Mouse (Mus musculus): ENCODE results near the gene Fam189a1. TPM values are rescaled to one million over a fixed set of nuclear protein-coding genes. Genes with fewer than 3 reads are reported as not detected.

Gene Fam189a1
- polyA plus RNA-seq, 1 experiment from 2014 or later, result 0.26 TPM

GRCm38 (mm10) chr7:65005731-65006130 is 150.6 kb downstream of the Fam189a1 start:
- Histone ChIP-seq H3K36me3 (ENCODE audit: control insufficient read depth, insufficient read depth) (no peaks in the 10 kb centered on the region), H3K4me2 (ENCODE audit: low read depth, low read length) (no peak overlapping the region), H3K27me3 (ENCODE audit: control insufficient read depth, insufficient read depth, low read length) (no peaks in the 10 kb centered on the region), H3K9me3 (replicated peaks; ENCODE audit: control insufficient read depth, low read length) (no peaks in the 10 kb centered on the region), H3K27ac (ENCODE audit: low read length) (no peak overlapping the region), H3K9ac (ENCODE audit: low read length) (no peak overlapping the region), H3K4me3 (ENCODE audit: low read length) (no peak overlapping the region), H3K4me1 (ENCODE audit: control insufficient read depth, insufficient read depth, low read length) (no peaks in the 10 kb centered on the region)
- ATAC-seq (replicated peaks; ENCODE audit: extremely low read depth, insufficient read depth, low FRiP score), result no peak
- 60% methylated on average over 2 of the region's 2 CpGs for WGBS

DNA sequence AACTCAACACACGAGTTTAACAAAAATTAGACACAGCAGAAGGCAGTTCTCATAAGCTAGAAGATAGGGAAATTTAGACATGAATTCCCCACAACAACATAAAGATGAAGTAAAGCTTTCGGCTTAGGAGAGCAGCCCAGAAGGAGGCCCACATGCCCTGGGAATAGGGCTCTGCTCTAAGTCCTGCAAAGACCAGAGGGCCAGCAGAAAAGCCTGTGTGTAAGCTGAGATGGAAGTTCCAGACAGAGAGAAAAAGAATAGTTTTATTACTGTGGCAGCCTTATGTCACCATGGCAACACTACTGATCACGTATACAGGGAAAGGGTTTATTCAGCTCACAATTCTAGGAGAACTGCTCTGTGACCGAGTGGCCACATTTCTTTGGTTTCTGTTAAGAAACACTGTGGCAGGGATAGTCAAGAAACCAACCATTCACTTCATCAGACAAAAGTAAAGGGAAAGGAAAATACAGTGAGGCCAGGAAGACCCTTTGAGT is 156.6 kb downstream of the Fam189a1 start:
- Histone ChIP-seq H3K4me2 (ENCODE audit: low read depth, low read length) (no peak overlapping the region), H3K36me3 (ENCODE audit: control insufficient read depth, insufficient read depth) (no peaks in the 10 kb centered on the region), H3K9ac (ENCODE audit: low read length) (no peak overlapping the region), H3K9me3 (replicated peaks; ENCODE audit: control insufficient read depth, low read length) (no peaks in the 10 kb centered on the region), H3K4me3 (ENCODE audit: low read length) (no peak overlapping the region), H3K27me3 (ENCODE audit: control insufficient read depth, insufficient read depth, low read length) (no peaks in the 10 kb centered on the region), H3K27ac (ENCODE audit: low read length) (no peak overlapping the region), H3K4me1 (ENCODE audit: control insufficient read depth, insufficient read depth, low read length) (no peaks in the 10 kb centered on the region)
- WGBS, result 77% methylated on average over 4 of the region's 4 CpGs
- ATAC-seq (replicated peaks; ENCODE audit: extremely low read depth, insufficient read depth, low FRiP score), result no peak

DNA sequence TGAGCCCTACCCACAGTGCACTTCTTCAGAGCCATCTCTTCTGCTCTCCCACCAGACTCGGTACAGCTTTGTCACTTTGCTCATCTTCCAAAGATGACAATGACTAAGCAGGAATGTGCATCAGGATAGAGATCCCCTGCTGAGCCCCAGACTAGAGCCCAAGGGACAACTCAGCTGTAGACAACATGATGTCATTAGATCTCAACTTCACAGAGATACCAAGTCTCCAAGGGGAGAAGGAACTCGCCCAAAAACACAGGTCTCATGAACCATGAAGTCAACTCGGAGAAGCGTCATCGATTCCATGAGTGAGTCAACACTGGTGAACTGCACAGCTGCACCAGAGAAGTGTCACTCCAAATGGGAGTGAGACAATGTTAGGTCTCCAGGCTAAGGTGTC is 158.6 kb downstream of the Fam189a1 start:
- 76% methylated on average over 5 of the region's 5 CpGs for WGBS
- Histone ChIP-seq H3K27ac (ENCODE audit: low read length) (no peak overlapping the region), H3K27me3 (ENCODE audit: control insufficient read depth, insufficient read depth, low read length) (no peaks in the 10 kb centered on the region), H3K4me3 (ENCODE audit: low read length) (no peak overlapping the region), H3K4me1 (ENCODE audit: control insufficient read depth, insufficient read depth, low read length) (no peaks in the 10 kb centered on the region), H3K9me3 (replicated peaks; ENCODE audit: control insufficient read depth, low read length) (no peaks in the 10 kb centered on the region), H3K9ac (ENCODE audit: low read length) (no peak overlapping the region), H3K36me3 (ENCODE audit: control insufficient read depth, insufficient read depth) (no peaks in the 10 kb centered on the region), H3K4me2 (ENCODE audit: low read depth, low read length) (no peak overlapping the region)
- ATAC-seq (replicated peaks; ENCODE audit: extremely low read depth, insufficient read depth, low FRiP score), result no peak

GRCm38 (mm10) chr7:64995946-64996444 is 160.4 kb downstream of the Fam189a1 start:
- no peak overlapping the region for H3K4me3 ChIP-seq (ENCODE audit: low read length)
- H3K27me3 ChIP-seq (ENCODE audit: control insufficient read depth, insufficient read depth, low read length), result no peaks in the 10 kb centered on the region
- no peak for ATAC-seq (replicated peaks; ENCODE audit: extremely low read depth, insufficient read depth, low FRiP score)
- H3K9me3 ChIP-seq (replicated peaks; ENCODE audit: control insufficient read depth, low read length), result no peaks in the 10 kb centered on the region
- no peaks in the 10 kb centered on the region for H3K4me1 ChIP-seq (ENCODE audit: control insufficient read depth, insufficient read depth, low read length)
- 57% methylated on average over 8 of the region's 8 CpGs for WGBS
- H3K36me3 ChIP-seq (ENCODE audit: control insufficient read depth, insufficient read depth), result no peaks in the 10 kb centered on the region
- no peak overlapping the region for H3K9ac ChIP-seq (ENCODE audit: low read length)
- H3K27ac ChIP-seq (ENCODE audit: low read length), result no peak overlapping the region
- H3K4me2 ChIP-seq (ENCODE audit: low read depth, low read length), result no peak overlapping the region

- H3K27me3 ChIP-seq (ENCODE audit: control insufficient read depth, insufficient read depth, low read length), result no peaks in the 10 kb centered on the region
- no peak overlapping the region for H3K27ac ChIP-seq (ENCODE audit: low read length)
- H3K9me3 ChIP-seq (replicated peaks; ENCODE audit: control insufficient read depth, low read length), result no peaks in the 10 kb centered on the region
- H3K36me3 ChIP-seq (ENCODE audit: control insufficient read depth, insufficient read depth), result no peaks in the 10 kb centered on the region
- H3K9ac ChIP-seq (ENCODE audit: low read length), result no peak overlapping the region
- ATAC-seq (replicated peaks; ENCODE audit: extremely low read depth, insufficient read depth, low FRiP score), result no peak
- H3K4me1 ChIP-seq (ENCODE audit: control insufficient read depth, insufficient read depth, low read length), result no peaks in the 10 kb centered on the region
- no peak overlapping the region for H3K4me2 ChIP-seq (ENCODE audit: low read depth, low read length)
- 72% methylated on average over 4 of the region's 4 CpGs for WGBS
- H3K4me3 ChIP-seq (ENCODE audit: low read length), result no peak overlapping the region
These were observed 167.0 kb downstream of the Fam189a1 start for GRCm38 (mm10) chr7:64989406-64989805.

DNA sequence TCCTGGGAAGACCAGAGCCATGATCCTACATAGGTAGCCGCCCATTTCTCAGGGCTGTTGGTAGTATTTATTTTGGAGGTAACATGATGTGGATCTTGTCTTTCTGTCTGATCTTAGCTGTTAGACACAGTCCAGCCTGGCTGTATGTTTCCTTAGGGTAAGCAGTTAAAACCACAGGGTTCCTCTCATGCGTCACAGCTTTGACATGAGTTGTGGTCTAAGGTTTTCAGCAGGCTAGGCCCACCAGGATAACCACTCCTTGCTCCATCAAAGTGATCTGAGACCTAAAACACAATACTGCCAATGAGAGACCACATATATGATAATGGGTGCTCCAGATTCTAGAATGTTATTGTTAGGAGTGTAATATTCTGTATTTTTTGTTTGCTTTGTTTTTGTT is 168.4 kb downstream of the Fam189a1 start:
- Histone ChIP-seq H3K4me1 (ENCODE audit: control insufficient read depth, insufficient read depth, low read length) (no peaks in the 10 kb centered on the region), H3K27ac (ENCODE audit: low read length) (no peak overlapping the region), H3K9me3 (replicated peaks; ENCODE audit: control insufficient read depth, low read length) (no peaks in the 10 kb centered on the region), H3K4me3 (ENCODE audit: low read length) (no peak overlapping the region), H3K9ac (ENCODE audit: low read length) (no peak overlapping the region), H3K27me3 (ENCODE audit: control insufficient read depth, insufficient read depth, low read length) (no peaks in the 10 kb centered on the region), H3K4me2 (ENCODE audit: low read depth, low read length) (no peak overlapping the region), H3K36me3 (ENCODE audit: control insufficient read depth, insufficient read depth) (no peaks in the 10 kb centered on the region)
- ATAC-seq (replicated peaks; ENCODE audit: extremely low read depth, insufficient read depth, low FRiP score), result no peak
- WGBS, result 71% methylated on average over 2 of the region's 2 CpGs

DNA sequence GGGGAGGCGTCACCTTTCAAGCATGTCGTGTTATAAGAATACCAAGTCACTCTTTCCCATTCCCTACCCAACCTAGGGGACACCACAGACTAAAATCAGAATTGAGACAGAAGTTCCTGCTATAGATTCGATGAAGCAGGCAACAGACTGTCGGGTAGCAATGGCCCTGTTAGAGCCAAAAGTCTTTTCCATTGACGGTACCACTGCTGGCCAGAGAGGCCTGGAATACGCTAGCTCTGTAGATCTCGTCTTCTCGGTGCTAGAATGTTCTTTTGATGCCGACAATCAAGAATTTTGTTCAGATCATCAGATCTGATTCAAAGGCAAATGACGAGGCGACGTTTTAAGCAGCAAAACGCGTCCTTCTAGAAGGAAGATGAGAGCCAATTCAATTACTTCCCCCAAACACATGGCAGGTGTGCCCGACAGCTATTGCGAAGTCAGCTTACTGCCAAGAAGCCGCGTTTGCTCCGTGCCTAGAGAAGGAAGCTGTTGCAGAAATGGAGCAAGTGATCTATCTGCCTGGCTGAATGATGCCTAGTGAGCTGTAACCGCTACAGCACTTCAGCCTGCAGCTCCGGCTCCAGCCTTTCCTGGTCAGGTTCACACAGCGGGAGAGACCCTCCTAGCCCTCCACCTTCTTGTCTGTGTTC is 171.8 kb downstream of the Fam189a1 start:
- Histone ChIP-seq H3K4me3 (ENCODE audit: low read length) (no peak overlapping the region), H3K36me3 (ENCODE audit: control insufficient read depth, insufficient read depth) (no peaks in the 10 kb centered on the region), H3K9ac (ENCODE audit: low read length) (no peak overlapping the region), H3K4me2 (ENCODE audit: low read depth, low read length) (no peak overlapping the region), H3K4me1 (ENCODE audit: control insufficient read depth, insufficient read depth, low read length) (no peaks in the 10 kb centered on the region), H3K9me3 (replicated peaks; ENCODE audit: control insufficient read depth, low read length) (no peaks in the 10 kb centered on the region), H3K27ac (ENCODE audit: low read length) (no peak overlapping the region), H3K27me3 (ENCODE audit: control insufficient read depth, insufficient read depth, low read length) (no peaks in the 10 kb centered on the region)
- WGBS, result 88% methylated on average over 22 of the region's 22 CpGs
- no peak for ATAC-seq (replicated peaks; ENCODE audit: extremely low read depth, insufficient read depth, low FRiP score)

DNA sequence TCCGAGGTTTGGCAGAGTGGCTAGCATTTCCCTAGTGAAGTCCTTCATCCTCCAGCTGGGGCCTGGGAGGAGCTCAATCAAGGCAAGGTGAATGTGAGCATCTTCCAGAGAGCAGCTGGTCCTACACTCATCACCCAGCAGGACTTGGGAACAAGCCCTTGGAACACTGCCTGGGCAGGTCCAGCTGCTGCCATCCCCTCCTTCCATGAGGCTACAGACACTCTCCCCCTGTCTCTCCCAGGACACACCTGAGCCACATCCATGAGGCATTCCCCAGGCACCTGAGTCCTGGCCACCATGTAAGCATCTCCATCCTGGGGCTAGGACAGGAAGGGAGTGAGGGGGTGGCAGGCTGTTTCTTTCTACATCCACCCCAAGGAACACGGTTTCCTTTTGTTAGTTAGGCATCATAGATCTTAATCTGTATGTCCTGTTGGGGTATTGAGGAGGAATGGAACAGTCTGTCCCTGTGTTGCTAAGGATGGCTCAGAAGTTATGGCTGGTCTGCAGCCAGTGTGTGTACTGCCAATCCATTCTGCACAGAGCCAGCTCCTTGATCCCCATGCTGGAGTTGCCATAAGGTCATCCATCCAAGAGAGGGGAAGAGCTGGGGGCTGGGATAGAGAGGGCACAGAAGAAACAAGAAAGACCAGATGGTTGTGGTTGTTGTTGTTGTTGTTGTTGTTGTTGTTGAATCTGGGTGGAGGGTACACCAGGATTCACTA is 174.7 kb downstream of the Fam189a1 start:
- no peak for ATAC-seq (replicated peaks; ENCODE audit: extremely low read depth, insufficient read depth, low FRiP score)
- WGBS, result 35% methylated on average over 2 of the region's 2 CpGs

DNA sequence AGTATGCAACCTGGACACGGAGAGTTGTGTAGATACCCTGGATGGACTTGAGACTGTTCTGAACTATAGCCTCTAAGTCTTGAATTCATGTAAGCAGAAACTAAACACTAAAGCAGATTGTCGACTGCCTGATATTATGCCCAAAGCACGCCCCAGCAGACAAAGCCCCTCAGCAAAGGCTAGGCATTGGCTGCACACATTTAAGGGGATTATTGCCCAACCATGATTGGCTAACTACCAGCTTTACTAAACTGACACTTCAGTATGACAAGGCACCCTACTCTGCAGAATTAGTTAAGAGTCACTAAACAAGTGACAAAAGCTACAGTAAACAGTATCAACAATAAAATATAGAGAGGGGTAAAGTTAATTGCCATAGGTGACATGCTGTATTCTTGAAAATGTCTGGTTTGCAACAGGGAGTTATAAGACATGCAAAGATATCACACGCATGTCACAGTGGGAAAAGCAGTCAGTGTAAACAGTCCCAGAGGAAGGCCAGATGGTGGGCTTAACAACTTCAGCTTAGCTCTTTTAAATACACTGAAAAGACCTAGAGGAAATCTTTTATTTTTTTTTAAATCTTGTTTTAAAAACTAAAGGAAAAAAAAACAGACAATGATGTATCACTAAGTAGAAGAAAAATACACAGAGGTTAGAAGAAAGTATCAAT is 182.6 kb downstream of the Fam189a1 start:
- Histone ChIP-seq H3K36me3 (ENCODE audit: control insufficient read depth, insufficient read depth) (no peaks in the 10 kb centered on the region), H3K4me3 (ENCODE audit: low read length) (no peak overlapping the region), H3K9me3 (replicated peaks; ENCODE audit: control insufficient read depth, low read length) (no peaks in the 10 kb centered on the region), H3K4me2 (ENCODE audit: low read depth, low read length) (no peak overlapping the region), H3K27ac (ENCODE audit: low read length) (no peak overlapping the region), H3K27me3 (ENCODE audit: control insufficient read depth, insufficient read depth, low read length) (no peaks in the 10 kb centered on the region), H3K9ac (ENCODE audit: low read length) (no peak overlapping the region), H3K4me1 (ENCODE audit: control insufficient read depth, insufficient read depth, low read length) (no peaks in the 10 kb centered on the region)
- 71% methylated on average over 4 of the region's 4 CpGs for WGBS
- ATAC-seq (replicated peaks; ENCODE audit: extremely low read depth, insufficient read depth, low FRiP score), result no peak

More for the DNA sequence above, 174.7 kb downstream of the Fam189a1 start:
- Histone ChIP-seq H3K4me2 (ENCODE audit: low read depth, low read length) (no peak overlapping the region), H3K4me1 (ENCODE audit: control insufficient read depth, insufficient read depth, low read length) (no peaks in the 10 kb centered on the region), H3K36me3 (ENCODE audit: control insufficient read depth, insufficient read depth) (no peaks in the 10 kb centered on the region), H3K9me3 (replicated peaks; ENCODE audit: control insufficient read depth, low read length) (no peaks in the 10 kb centered on the region), H3K4me3 (ENCODE audit: low read length) (no peak overlapping the region), H3K27ac (ENCODE audit: low read length) (no peak overlapping the region), H3K9ac (ENCODE audit: low read length) (no peak overlapping the region), H3K27me3 (ENCODE audit: control insufficient read depth, insufficient read depth, low read length) (no peaks in the 10 kb centered on the region)

Data from heart, embryonic 16.5 days (tissue).